ENCODE assay signal across 8 mouse cellular contexts in genomic region chr5:119777836-119778235, GRCm38 (mm10). TPM values are rescaled to one million over a fixed set of nuclear protein-coding genes. Genes with fewer than 3 reads are reported as not detected.
DNase-seq lines count a peak whose midpoint lies in the region; ATAC-seq lines count a peak whose summit lies in the region.

No protein-coding gene starts in this region.

- peak; percentile 57 for DNase-seq in hindbrain, embryonic 11.5 days (ENCODE audit: low spot score)
- peak; percentile 38 for DNase-seq in thymus, postnatal 0 days (ENCODE audit: low spot score)
- DNase-seq in thymus, postnatal 4 days, result no peak
- DNase-seq in forelimb bud, embryonic 11.5 days (ENCODE audit: low read depth, low spot score), result peak; percentile 82
- DNase-seq in retina, adult 2 months (ENCODE audit: low read depth, low spot score), result peak; percentile 30
- no peak for DNase-seq in ovary, adult 18-20 months (ENCODE audit: low spot score)
- no peak for DNase-seq in T-cell, adult 2 months (ENCODE audit: low spot score)

- no peak overlapping the region for H3K9ac ChIP-seq in hindbrain, embryonic 11.5 days (ENCODE audit: low read depth, low read length)
- no peak overlapping the region for H3K9ac ChIP-seq in hindbrain, embryonic 13.5 days

- 30% methylated on average over 2 of the region's 2 CpGs for WGBS in hindbrain, embryonic 11.5 days
- 26% methylated on average over 2 of the region's 2 CpGs for WGBS in hindbrain, embryonic 13.5 days

- no peaks in the 10 kb centered on the region for H3K9me3 ChIP-seq in hindbrain, embryonic 11.5 days (ENCODE audit: control insufficient read depth, low read length)
- H3K9me3 ChIP-seq in hindbrain, embryonic 13.5 days, result no peaks in the 10 kb centered on the region

- H3K36me3 ChIP-seq in hindbrain, embryonic 11.5 days (ENCODE audit: control insufficient read depth, insufficient read depth, low read length), result no peaks in the 10 kb centered on the region
- H3K36me3 ChIP-seq in hindbrain, embryonic 13.5 days, result no peaks in the 10 kb centered on the region

- ATAC-seq in hindbrain, embryonic 11.5 days (ENCODE audit: low FRiP score), result no peak
- ATAC-seq in hindbrain, embryonic 13.5 days (ENCODE audit: low FRiP score), result no peak

- no peak overlapping the region for H3K27ac ChIP-seq in hindbrain, embryonic 11.5 days (ENCODE audit: low read depth, low read length)
- no peak overlapping the region for H3K27ac ChIP-seq in hindbrain, embryonic 13.5 days

- no peaks in the 10 kb centered on the region for H3K4me1 ChIP-seq in hindbrain, embryonic 11.5 days (replicated peaks; ENCODE audit: control insufficient read depth, insufficient read depth, low read length)
- H3K4me1 ChIP-seq in hindbrain, embryonic 13.5 days (replicated peaks), result no peaks in the 10 kb centered on the region

- no peak overlapping the region for H3K4me2 ChIP-seq in hindbrain, embryonic 11.5 days (replicated peaks; ENCODE audit: low read depth, low read length)
- H3K4me2 ChIP-seq in hindbrain, embryonic 13.5 days, result no peak overlapping the region

- H3K4me3 ChIP-seq in hindbrain, embryonic 11.5 days (ENCODE audit: low read depth, low read length), result no peak overlapping the region
- no peak overlapping the region for H3K4me3 ChIP-seq in hindbrain, embryonic 13.5 days

- no peaks in the 10 kb centered on the region for H3K27me3 ChIP-seq in hindbrain, embryonic 11.5 days (ENCODE audit: control insufficient read depth, insufficient read depth, low read length)
- peaks cover 46% of the 10 kb centered on the region for H3K27me3 ChIP-seq in hindbrain, embryonic 13.5 days

RNA-seq across cellular contexts. Expression of gene Tbx5, which starts 54.6 kb away (rescaled TPM):
- not detected in 2 replicates for polyA plus RNA-seq in hindbrain, embryonic 11.5 days (2014; fragmentation: Nextera tagmentation; extraction: Ambion mirVana)
- polyA plus RNA-seq in hindbrain, embryonic 13.5 days (2015; fragmentation: Nextera tagmentation; extraction: Ambion mirVana), result not detected in 2 replicates
- polyA plus RNA-seq in thymus, postnatal 0 days (2015; fragmentation: Nextera tagmentation; extraction: Ambion mirVana), result 0.05 and 0.08 TPM in 2 replicates

Comparison
In these comparisons a context has a peak if more than half of its experiments do, and no peak if none do; other contexts are left out.
1. DNase-seq: peak in hindbrain, embryonic 11.5 days (single experiment), thymus, postnatal 0 days (single experiment), forelimb bud, embryonic 11.5 days (single experiment) and retina, adult 2 months (single experiment); none in thymus, postnatal 4 days (single experiment), ovary, adult 18-20 months (single experiment) and T-cell, adult 2 months (single experiment).